Mouse (Mus musculus): ENCODE data around the gene Carhsp1.

DNA sequence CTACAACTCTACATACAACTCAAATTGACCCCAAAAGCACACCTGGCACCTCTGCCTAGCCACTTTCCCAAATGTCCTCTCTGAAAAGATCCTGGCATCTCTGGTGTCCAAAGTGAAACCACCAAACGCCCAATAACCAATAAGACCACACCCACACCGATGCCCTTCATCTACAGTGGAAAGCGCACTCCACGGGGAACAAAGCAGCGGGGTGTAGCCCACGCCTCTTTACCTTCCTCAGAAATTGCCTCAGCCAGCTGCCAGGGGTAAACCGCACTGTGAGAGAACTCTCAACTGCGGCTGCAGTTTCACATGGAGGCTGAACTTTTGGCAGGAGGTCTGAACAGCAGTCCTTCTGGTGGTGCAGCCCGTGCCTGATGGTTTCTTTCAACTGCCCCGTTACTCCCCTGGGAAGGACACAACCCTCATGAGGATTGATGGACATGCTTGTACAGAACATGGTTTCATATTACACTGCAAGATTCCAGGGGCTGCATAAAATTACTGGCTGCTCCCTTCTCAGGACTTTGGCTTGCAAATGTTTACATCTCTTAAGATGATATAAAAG is 43.6 kb upstream of the Carhsp1 start:
- TF ChIP-seq POLR2A (IDR thresholded peaks at IDR 0.05; ENCODE audit: control insufficient read depth, extremely low read depth, insufficient read depth, low read length, poor library complexity) (no peak), CTCF (IDR thresholded peaks at IDR 0.05; ENCODE audit: borderline replicate concordance, control insufficient read depth, extremely low read depth, insufficient read depth, low read length, poor library complexity) (no peak)
